Mouse (Mus musculus) liver, adult 2 months (tissue): Measurements from ENCODE around the gene Hexa. TPM values are rescaled to one million over a fixed set of nuclear protein-coding genes. Genes with fewer than 3 reads are reported as not detected.

Experiments
- DNase-seq: peaks from one replicate; pipeline ENCODE4 v3.0.0-alpha.2; 2011; ENCODE audit warnings: low read depth, low spot score; ENCODE audit errors: extremely low read depth
- H3K27ac ChIP-seq: fragments of 200-500 bp; replicated peaks from 2 replicates; pipeline ENCODE4 v1.5.1; 2012; ENCODE audit warnings: low read depth, mild to moderate bottlenecking, control low read depth, inconsistent platforms, low read length; ENCODE audit not compliant: insufficient read depth
- H3K27me3 ChIP-seq: fragments of 200-500 bp; 2 replicates; pipeline ENCODE4 v1.6.1; 2012; ENCODE audit warnings: mild to moderate bottlenecking, moderate library complexity, low read length, inconsistent platforms; ENCODE audit not compliant: control insufficient read depth, insufficient read depth
- H3K36me3 ChIP-seq: fragments of 200-500 bp; 2 replicates; pipeline ENCODE4 v1.6.1; 2012; ENCODE audit warnings: low read length, inconsistent platforms; ENCODE audit not compliant: control insufficient read depth, insufficient read depth
- H3K4me1 ChIP-seq: fragments of 200-500 bp; 2 replicates; pipeline ENCODE4 v1.6.1; 2011; ENCODE audit warnings: low read length; ENCODE audit not compliant: control insufficient read depth, insufficient read depth
- H3K4me3 ChIP-seq: fragments of 200-500 bp; 2 replicates; pipeline ENCODE4 v1.5.1; 2011; ENCODE audit warnings: low read depth, mild to moderate bottlenecking, control low read depth, low read length, moderate library complexity; ENCODE audit not compliant: insufficient read depth
- H3K79me2 ChIP-seq: fragments of 200-500 bp; 2 replicates; pipeline ENCODE4 v1.6.1; 2012; ENCODE audit warnings: inconsistent platforms, mild to moderate bottlenecking, low read length, moderate library complexity; ENCODE audit not compliant: control insufficient read depth, insufficient read depth
- H3K9ac ChIP-seq: fragments of 200-500 bp; 2 replicates; pipeline ENCODE4 v1.6.1; 2012; ENCODE audit warnings: low read depth, mild to moderate bottlenecking, control low read depth, inconsistent platforms, low read length
- CTCF ChIP-seq: fragments of 200-500 bp; IDR thresholded peaks from 2 replicates; pipeline ENCODE4 v1.5.1; 2011; ENCODE audit warnings: low read depth, low read length, control low read depth
- POLR2A ChIP-seq: fragments of 200-500 bp; IDR thresholded peaks from 2 replicates; pipeline ENCODE4 v1.6.1; 2011; ENCODE audit warnings: low read length, control low read depth; ENCODE audit not compliant: insufficient read depth; ENCODE audit errors: extremely low read depth
- WGBS: fragments of 180-500 bp; shearing (Covaris S2); methylation state at CpG from one replicate; pipeline ENCODE4 v1.1.7; 2018; 5-methylcytosine and 5-hydroxymethylcytosine counted together
- polyA plus RNA-seq: library from polyadenylated mRNA; depleted of rRNA; stranded (reverse); fragments of >200 nt; gene quantifications from 2 replicates; pipeline ENCODE4 v1.2.3, GENCODE M21; 2012; rRNA removed
- total RNA-seq: library from RNA; depleted of rRNA; stranded (reverse); fragments of >200 nt; gene quantifications from 2 replicates; pipeline ENCODE4 v1.2.3, GENCODE M21; 2014; rRNA removed

Gene Hexa
- total and polyA plus RNA-seq, 2 experiments = 39.6 to 46.2 TPM

- no peaks in the 10 kb centered on the region for H3K36me3 ChIP-seq
- no peaks in the 10 kb centered on the region for H3K79me2 ChIP-seq
- H3K27me3 ChIP-seq = peaks cover 12% of the 10 kb centered on the region
- no peaks in the 10 kb centered on the region for H3K4me1 ChIP-seq
- WGBS = 52% methylated on average over 8 of the region's 8 CpGs
- H3K9ac ChIP-seq = no peak overlapping the region
- TF ChIP-seq CTCF (no peak), POLR2A (no peak)
- DNase-seq = no peak
- H3K4me3 ChIP-seq = no peak overlapping the region
- H3K27ac ChIP-seq = no peak overlapping the region
Measured at GRCm38 (mm10) chr9:59601661-59602060, 62.3 kb downstream of the Hexa start.

GRCm38 (mm10) chr9:59605967-59606366 is 66.6 kb downstream of the Hexa start:
- H3K27ac ChIP-seq = no peak overlapping the region
- no peak overlapping the region for H3K4me3 ChIP-seq
- H3K9ac ChIP-seq = no peak overlapping the region
- H3K79me2 ChIP-seq = no peaks in the 10 kb centered on the region
- no peaks in the 10 kb centered on the region for H3K4me1 ChIP-seq
- peaks cover 8% of the 10 kb centered on the region for H3K27me3 ChIP-seq
- no peak for DNase-seq
- WGBS = 66% methylated on average over 6 of the region's 6 CpGs
- H3K36me3 ChIP-seq = no peaks in the 10 kb centered on the region
- TF ChIP-seq CTCF (no peak), POLR2A (no peak)

GRCm38 (mm10) chr9:59610950-59611349 is 71.6 kb downstream of the Hexa start:
- no peaks in the 10 kb centered on the region for H3K79me2 ChIP-seq
- 88% methylated on average over 2 of the region's 2 CpGs for WGBS
- no peak for TF ChIP-seq CTCF
- no peak overlapping the region for H3K27ac ChIP-seq
- H3K36me3 ChIP-seq = no peaks in the 10 kb centered on the region
- no peak overlapping the region for H3K4me3 ChIP-seq
- no peaks in the 10 kb centered on the region; the same call in 1 of the 2 replicates for H3K27me3 ChIP-seq
- H3K4me1 ChIP-seq = no peaks in the 10 kb centered on the region
- DNase-seq = no peak
- no peak overlapping the region for H3K9ac ChIP-seq

Other genes with a start within 250 kb of the Hexa start
- 11.1 and 11.3 TPM in 2 replicates for gene Adpgk, start 248.0 kb upstream of the Hexa start, total RNA-seq
- gene Adpgk, start 248.0 kb upstream of the Hexa start, polyA plus RNA-seq = 7.6 and 7.9 TPM in 2 replicates
- gene Bbs4, start 186.0 kb upstream of the Hexa start, total RNA-seq = 2.2 and 2.9 TPM in 2 replicates
- gene Bbs4, start 186.0 kb upstream of the Hexa start, polyA plus RNA-seq = 0.50 and 0.57 TPM in 2 replicates
- gene Arih1, start 52.9 kb upstream of the Hexa start, total RNA-seq = 26.6 and 31.4 TPM in 2 replicates
- 9.5 and 10.2 TPM in 2 replicates for gene Arih1, start 52.9 kb upstream of the Hexa start, polyA plus RNA-seq
- 0.18 TPM in 1 of 2 replicates, not detected in the other for gene Tmem202, start 307 bp downstream of the Hexa start, total RNA-seq
- 0.07 TPM in 1 of 2 replicates, not detected in the other for gene Tmem202, start 307 bp downstream of the Hexa start, polyA plus RNA-seq
- gene Celf6, start 38.4 kb downstream of the Hexa start, total RNA-seq = not detected in 2 replicates
- not detected in 2 replicates for gene Celf6, start 38.4 kb downstream of the Hexa start, polyA plus RNA-seq
- gene Parp6, start 77.7 kb downstream of the Hexa start, total RNA-seq = 11.2 and 13.7 TPM in 2 replicates
- 7.9 and 8.9 TPM in 2 replicates for gene Parp6, start 77.7 kb downstream of the Hexa start, polyA plus RNA-seq
- 23.4 and 33.4 TPM in 2 replicates for gene Pkm, start 116.8 kb downstream of the Hexa start, total RNA-seq
- gene Pkm, start 116.8 kb downstream of the Hexa start, polyA plus RNA-seq = 18.5 and 22.7 TPM in 2 replicates
- not detected in 2 replicates for gene Gramd2, start 140.6 kb downstream of the Hexa start, total RNA-seq
- gene Gramd2, start 140.6 kb downstream of the Hexa start, polyA plus RNA-seq = 0.06 and 0.22 TPM in 2 replicates
- 1.6 and 2.5 TPM in 2 replicates for gene Senp8, start 211.2 kb downstream of the Hexa start, total RNA-seq
- 1.2 and 1.7 TPM in 2 replicates for gene Senp8, start 211.2 kb downstream of the Hexa start, polyA plus RNA-seq
- gene Myo9a, start 211.4 kb downstream of the Hexa start, total RNA-seq = 5.8 and 9.3 TPM in 2 replicates
- 0.40 and 0.42 TPM in 2 replicates for gene Myo9a, start 211.4 kb downstream of the Hexa start, polyA plus RNA-seq